In genomic region chr6:91510211-91510610, GRCm38 (mm10) we compare ENCODE assay signal across 5 mouse cellular contexts.
"Had no signal": no experiment of that assay in that cellular context is flagged by ENCODE, and none has a peak within 500 bp of the region (broad histone marks: within the 10 kb centered on the region; RNA-seq: fewer than 3 reads in every experiment).

No protein-coding gene starts in this region.

- DNase-seq: kidney, postnatal 4 days; left cerebral cortex, postnatal 4 days; lung, adult 2 months; right cerebral cortex, postnatal 14 days; thymus, postnatal 14 days had no signal
